Mouse (Mus musculus) kidney, embryonic 14.5 days (tissue): ENCODE measurements at regions not wholly inside any gene's neighbourhood (a gene's known extent, or its start where the extent isn't known, plus 50 kb on each side); places are given as distances from the start of the nearest gene placed in this dataset.

Source experiments
- ATAC-seq: fragments of 200-750 bp; cut with Nextera tagmentation; 2 replicates; pipeline ENCODE4 v1.8.0; 2017; ENCODE audit warnings: moderate number of reproducible peaks, mild to moderate bottlenecking, moderate TSS enrichment, moderate library complexity; ENCODE audit not compliant: low FRiP score, low TSS enrichment
- H3K27ac ChIP-seq: fragments of 300-500 bp; sonication (generic); 2 replicates; pipeline ENCODE4 v1.5.1; 2014; ENCODE audit warnings: low read depth, mild to moderate bottlenecking, low read length, moderate library complexity, mixed read lengths
- H3K27me3 ChIP-seq: fragments of 300-500 bp; sonication (generic); 2 replicates; pipeline ENCODE4 v1.6.1; 2014; ENCODE audit warnings: mild to moderate bottlenecking, low read length; ENCODE audit not compliant: control insufficient read depth, insufficient read depth
- H3K36me3 ChIP-seq: fragments of 300-500 bp; sonication (generic); 2 replicates; pipeline ENCODE4 v1.6.1; 2014; ENCODE audit warnings: low read length, mixed read lengths; ENCODE audit not compliant: control insufficient read depth, insufficient read depth
- H3K4me1 ChIP-seq: fragments of 300-500 bp; sonication (generic); 2 replicates; pipeline ENCODE4 v1.6.1; 2014; ENCODE audit warnings: low read length, mixed read lengths; ENCODE audit not compliant: control insufficient read depth, insufficient read depth
- H3K4me2 ChIP-seq: fragments of 300-500 bp; sonication (generic); replicated peaks from 2 replicates; pipeline ENCODE4 v1.6.1; 2014; ENCODE audit warnings: low read depth, mild to moderate bottlenecking, low read length
- H3K4me3 ChIP-seq: fragments of 300-500 bp; sonication (generic); 2 replicates; pipeline ENCODE4 v1.5.1; 2014; ENCODE audit warnings: mild to moderate bottlenecking, low read length
- H3K9ac ChIP-seq: fragments of 300-500 bp; sonication (generic); 2 replicates; pipeline ENCODE4 v1.6.1; 2014; ENCODE audit warnings: low read depth, mild to moderate bottlenecking, low read length, moderate library complexity
- H3K9me3 ChIP-seq: fragments of 300-500 bp; sonication (generic); 2 replicates; pipeline ENCODE4 v1.6.1; 2016; ENCODE audit warnings: low read length; ENCODE audit not compliant: control insufficient read depth
- WGBS: fragments of 180-500 bp; shearing (Covaris S2); extraction: QIAGEN DNeasy Blood & Tissue Kit; methylation state at CpG from one replicate; pipeline ENCODE4 v1.1.7; 2014; 5-methylcytosine and 5-hydroxymethylcytosine counted together

DNA sequence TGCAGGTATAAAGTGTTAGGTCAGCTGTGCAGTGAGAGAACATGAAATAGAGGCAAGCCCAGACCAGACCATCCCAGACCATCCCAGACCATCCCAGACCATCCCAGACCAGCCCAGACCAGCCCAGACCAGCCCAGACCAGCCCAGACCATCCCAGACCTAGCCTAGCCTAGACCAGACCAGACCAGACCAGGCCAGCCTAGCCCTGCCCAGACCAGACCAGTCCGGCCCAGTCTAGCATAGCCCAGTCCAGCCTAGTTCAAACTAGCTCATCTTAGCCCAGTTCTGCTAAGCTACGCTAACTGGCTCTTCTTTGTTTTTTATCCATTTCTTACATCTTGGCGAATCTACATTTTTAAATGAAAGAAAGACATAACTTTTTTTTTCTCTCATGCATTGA is 1015.9 kb downstream of the Car8 start:
- no peak for ATAC-seq
- no peak overlapping the region for H3K4me3 ChIP-seq
- H3K9ac ChIP-seq, result no peak overlapping the region
- no peak overlapping the region for H3K4me2 ChIP-seq
- no peaks in the 10 kb centered on the region for H3K4me1 ChIP-seq
- H3K27ac ChIP-seq, result no peak overlapping the region
- 94% methylated on average over 3 of the region's 3 CpGs for WGBS
- no peaks in the 10 kb centered on the region for H3K36me3 ChIP-seq
- H3K27me3 ChIP-seq, result no peaks in the 10 kb centered on the region
- no peaks in the 10 kb centered on the region for H3K9me3 ChIP-seq

DNA sequence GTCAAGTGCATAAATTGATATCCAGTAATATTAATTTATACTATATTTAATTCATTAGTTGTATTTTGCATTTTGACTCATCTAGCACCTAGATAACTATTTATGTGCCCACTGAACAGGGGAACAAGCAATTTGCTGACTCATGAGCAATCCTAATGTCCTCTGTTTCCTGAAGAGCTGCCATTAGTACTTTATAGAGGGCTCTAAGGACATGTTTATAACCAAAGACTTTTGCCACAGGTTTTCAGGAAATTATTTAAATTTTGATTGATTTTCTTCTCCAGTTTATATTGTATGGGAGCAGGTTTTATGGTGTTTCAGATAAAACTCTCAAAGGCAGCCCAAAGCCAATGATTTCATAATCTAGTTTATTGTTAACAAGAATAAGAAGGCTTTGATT is 1018.4 kb downstream of the Car8 start:
- ATAC-seq, result no peak
- Histone ChIP-seq H3K27ac (no peak overlapping the region), H3K27me3 (no peaks in the 10 kb centered on the region)

DNA sequence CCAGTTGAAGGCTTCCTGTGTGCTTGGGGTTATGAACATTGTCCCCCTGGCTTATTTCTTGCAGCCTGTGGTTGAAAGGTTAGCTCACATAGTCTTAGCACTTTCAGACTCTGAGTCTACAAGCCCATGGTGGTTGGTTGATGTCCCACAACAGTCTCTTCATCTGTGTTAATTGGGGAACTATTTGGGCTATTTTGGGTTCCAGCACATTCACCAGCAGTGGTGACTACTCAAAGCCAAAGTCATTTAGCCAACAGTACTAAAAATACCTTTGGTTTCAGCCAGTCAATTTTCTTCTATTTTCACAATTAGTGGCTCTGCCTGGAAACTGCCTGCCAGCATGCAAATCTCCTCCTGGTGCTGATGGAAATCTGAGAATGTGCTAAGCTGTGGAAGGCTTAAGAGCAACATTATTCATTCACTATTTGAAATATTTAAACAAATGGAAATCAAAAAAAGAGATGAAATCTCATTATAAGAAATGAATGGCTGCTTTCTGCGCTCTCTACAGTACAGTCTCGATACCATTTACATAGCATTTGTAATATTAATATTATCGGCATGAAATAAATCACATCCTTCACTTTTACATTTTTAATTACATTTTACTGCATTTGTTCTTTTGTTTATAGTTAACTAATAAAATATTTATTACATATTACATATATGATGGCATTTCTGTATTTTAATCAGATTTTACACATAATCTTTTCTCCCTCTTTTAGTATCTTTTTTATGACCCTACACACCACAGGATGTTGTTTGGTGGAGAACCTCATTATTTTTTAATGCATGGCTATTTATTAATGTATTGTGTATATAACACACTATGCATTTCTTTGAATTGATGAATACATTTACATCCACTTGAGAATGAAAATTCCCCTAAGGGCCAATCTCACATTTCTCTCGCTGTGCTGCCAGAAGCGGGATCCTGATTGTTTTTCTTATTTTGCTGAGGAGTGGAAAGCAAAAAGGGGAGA is 1023.5 kb downstream of the Car8 start:
- H3K9ac ChIP-seq, result no peak overlapping the region
- no peak overlapping the region for H3K4me3 ChIP-seq
- no peak overlapping the region for H3K4me2 ChIP-seq
- no peaks in the 10 kb centered on the region for H3K36me3 ChIP-seq
- no peaks in the 10 kb centered on the region for H3K27me3 ChIP-seq
- 83% methylated on average over 5 of the region's 5 CpGs for WGBS
- no peak overlapping the region for H3K27ac ChIP-seq
- H3K9me3 ChIP-seq, result no peaks in the 10 kb centered on the region
- no peak for ATAC-seq
- H3K4me1 ChIP-seq, result no peaks in the 10 kb centered on the region

More for the DNA sequence above, 1018.4 kb downstream of the Car8 start:
- H3K4me1 ChIP-seq, result no peaks in the 10 kb centered on the region
- H3K9ac ChIP-seq, result no peak overlapping the region
- no peaks in the 10 kb centered on the region for H3K9me3 ChIP-seq
- H3K4me3 ChIP-seq, result no peak overlapping the region
- no peaks in the 10 kb centered on the region for H3K36me3 ChIP-seq
- H3K4me2 ChIP-seq, result no peak overlapping the region

DNA sequence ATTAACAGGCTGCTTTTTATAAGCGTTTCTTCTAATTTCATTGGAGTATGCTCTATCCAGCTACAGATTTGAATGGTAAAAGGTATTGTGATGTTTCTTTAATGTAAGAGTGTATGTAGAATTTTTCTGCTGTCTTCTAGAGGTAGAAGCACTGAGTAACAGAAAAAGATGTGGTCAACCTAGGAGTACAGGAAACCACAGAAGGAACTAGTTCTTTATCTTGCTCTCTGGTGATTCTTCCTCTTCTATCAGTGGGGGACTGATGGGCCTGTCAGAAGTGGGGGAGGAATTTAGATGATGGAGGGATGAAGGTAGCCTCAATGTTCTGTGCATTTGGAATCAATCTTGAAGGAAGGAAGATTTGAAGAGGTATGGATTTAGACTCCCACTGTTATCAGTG is 1031.9 kb downstream of the Car8 start:
- H3K4me2 ChIP-seq, result no peak overlapping the region
- no peak overlapping the region for H3K27ac ChIP-seq
- H3K27me3 ChIP-seq, result no peaks in the 10 kb centered on the region
- ATAC-seq, result no peak
- no peaks in the 10 kb centered on the region for H3K36me3 ChIP-seq
- 98% methylated on average over 1 of the region's 1 CpGs for WGBS
- no peaks in the 10 kb centered on the region for H3K4me1 ChIP-seq
- H3K4me3 ChIP-seq, result no peak overlapping the region
- no peak overlapping the region for H3K9ac ChIP-seq
- H3K9me3 ChIP-seq, result no peaks in the 10 kb centered on the region

DNA sequence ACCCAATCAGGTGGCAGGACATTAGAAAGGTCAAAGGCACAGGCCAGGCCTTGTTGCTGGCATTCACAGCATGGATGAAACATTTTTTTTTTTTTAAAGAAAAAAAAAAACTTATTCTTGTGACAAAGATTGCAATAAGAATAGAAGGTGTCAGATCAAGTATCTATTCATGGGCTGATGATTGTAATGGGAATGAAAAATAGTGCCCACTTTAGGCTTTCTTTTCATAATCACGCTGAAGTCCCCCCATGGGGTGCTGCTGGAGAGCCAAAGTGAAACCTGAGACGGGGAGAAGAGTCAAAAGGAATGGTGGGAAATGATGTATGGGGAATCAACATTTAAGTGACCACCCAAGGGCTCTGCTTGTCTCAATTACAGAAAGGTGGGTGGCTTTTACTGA is 1037.0 kb downstream of the Car8 start:
- H3K36me3 ChIP-seq, result no peaks in the 10 kb centered on the region
- no peaks in the 10 kb centered on the region for H3K27me3 ChIP-seq
- no peak overlapping the region for H3K27ac ChIP-seq
- no peak overlapping the region for H3K9ac ChIP-seq
- no peak overlapping the region for H3K4me3 ChIP-seq
- H3K9me3 ChIP-seq, result no peaks in the 10 kb centered on the region
- ATAC-seq, result no peak
- 28% methylated on average over 2 of the region's 2 CpGs for WGBS
- H3K4me2 ChIP-seq, result no peak overlapping the region
- H3K4me1 ChIP-seq, result no peaks in the 10 kb centered on the region

DNA sequence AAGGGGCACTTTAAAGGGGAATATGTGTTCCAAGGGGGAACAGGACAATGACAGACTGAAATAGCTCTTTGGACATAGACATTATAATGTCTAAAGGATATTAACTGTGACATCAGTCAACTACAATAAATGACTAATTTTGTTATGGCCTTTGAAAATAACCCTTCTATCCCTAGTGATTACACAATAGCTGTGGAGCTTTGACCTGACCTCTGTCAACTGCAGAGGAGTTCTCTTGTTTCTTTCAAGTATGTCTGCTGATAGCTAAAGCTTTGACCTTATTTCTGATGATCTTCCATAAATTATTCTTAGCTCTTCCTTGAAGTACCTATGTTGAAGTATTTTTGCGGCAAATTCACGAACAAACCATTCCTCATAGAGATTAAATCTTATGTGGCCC is 1038.9 kb downstream of the Car8 start:
- H3K36me3 ChIP-seq, result no peaks in the 10 kb centered on the region
- H3K4me1 ChIP-seq, result no peaks in the 10 kb centered on the region
- H3K27ac ChIP-seq, result no peak overlapping the region
- WGBS, result 71% methylated on average over 2 of the region's 2 CpGs
- H3K9me3 ChIP-seq, result no peaks in the 10 kb centered on the region
- no peak overlapping the region for H3K4me2 ChIP-seq
- ATAC-seq, result no peak
- H3K9ac ChIP-seq, result no peak overlapping the region
- no peaks in the 10 kb centered on the region for H3K27me3 ChIP-seq
- H3K4me3 ChIP-seq, result no peak overlapping the region

DNA sequence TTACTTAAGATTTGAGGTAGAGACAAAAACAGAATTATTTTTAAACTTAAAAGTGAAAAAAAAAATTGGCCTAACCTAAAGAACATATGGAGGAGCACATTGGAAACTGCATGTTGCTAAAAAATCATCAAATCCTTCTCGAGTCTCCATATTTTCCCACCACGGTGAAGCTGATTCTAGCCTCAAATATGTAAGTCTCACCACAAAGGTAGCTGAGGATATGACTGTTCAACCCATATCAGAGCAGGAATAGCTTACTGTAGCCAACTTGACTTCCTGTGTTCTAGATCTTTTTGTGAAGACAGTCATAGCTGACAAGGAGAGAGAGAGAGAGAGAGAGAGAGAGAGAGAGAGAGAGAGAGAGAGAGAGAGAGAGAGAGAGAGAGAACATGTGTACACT is 1039.8 kb downstream of the Car8 start:
- WGBS, result 96% methylated on average over 2 of the region's 2 CpGs
- no peak overlapping the region for H3K27ac ChIP-seq
- no peaks in the 10 kb centered on the region for H3K9me3 ChIP-seq
- H3K4me3 ChIP-seq, result no peak overlapping the region
- no peak overlapping the region for H3K9ac ChIP-seq
- H3K27me3 ChIP-seq, result no peaks in the 10 kb centered on the region
- no peak overlapping the region for H3K4me2 ChIP-seq
- no peaks in the 10 kb centered on the region for H3K36me3 ChIP-seq
- no peaks in the 10 kb centered on the region for H3K4me1 ChIP-seq
- no peak for ATAC-seq

DNA sequence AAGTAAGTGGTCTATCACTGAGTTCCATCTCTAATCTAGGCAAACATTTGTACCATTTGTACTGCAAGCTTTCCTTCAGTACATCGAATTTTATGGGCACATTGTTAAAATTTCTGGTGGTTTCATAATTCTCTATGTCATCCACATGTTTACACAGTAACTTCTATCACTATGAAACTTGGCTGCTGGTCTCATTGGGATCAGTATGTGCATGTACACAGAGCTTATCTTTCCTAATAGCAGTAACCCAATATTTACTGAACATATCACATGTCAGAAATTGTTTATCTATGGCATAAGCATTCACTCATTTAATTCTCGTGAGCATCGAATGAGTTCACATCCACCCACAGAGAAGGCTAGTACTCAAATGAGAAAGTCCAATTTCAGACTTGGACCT is 1042.3 kb downstream of the Car8 start:
- 63% methylated on average over 3 of the region's 3 CpGs for WGBS
- ATAC-seq, result no peak

DNA sequence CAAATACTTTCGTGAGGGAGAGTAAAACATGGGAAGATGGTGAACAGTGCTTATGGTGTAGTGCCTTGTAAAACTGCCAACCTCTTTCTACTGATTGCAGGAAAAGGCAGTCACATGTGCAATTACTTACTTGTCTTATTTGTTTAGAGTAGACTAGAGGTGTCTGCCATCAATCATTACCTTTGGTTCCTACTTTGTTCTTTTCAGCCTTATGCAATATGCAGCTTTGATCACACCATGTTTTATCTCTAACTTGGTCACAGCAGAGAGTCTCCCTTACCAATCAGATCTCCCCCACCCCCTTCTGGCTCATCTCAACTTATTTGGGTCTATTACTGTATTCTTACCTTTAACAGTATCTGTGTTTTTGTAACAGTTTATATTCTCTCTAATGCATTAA is 1043.2 kb downstream of the Car8 start:
- H3K27ac ChIP-seq, result no peak overlapping the region
- no peak overlapping the region for H3K4me2 ChIP-seq
- no peaks in the 10 kb centered on the region for H3K36me3 ChIP-seq
- H3K9me3 ChIP-seq, result no peaks in the 10 kb centered on the region
- WGBS, result 75% methylated on average over 1 of the region's 1 CpGs
- ATAC-seq, result no peak
- no peak overlapping the region for H3K9ac ChIP-seq
- H3K4me3 ChIP-seq, result no peak overlapping the region
- H3K4me1 ChIP-seq, result no peaks in the 10 kb centered on the region
- H3K27me3 ChIP-seq, result no peaks in the 10 kb centered on the region

More for the DNA sequence above, 1042.3 kb downstream of the Car8 start:
- Histone ChIP-seq H3K36me3 (no peaks in the 10 kb centered on the region), H3K9me3 (no peaks in the 10 kb centered on the region), H3K27ac (no peak overlapping the region), H3K4me1 (no peaks in the 10 kb centered on the region), H3K4me2 (no peak overlapping the region), H3K4me3 (no peak overlapping the region), H3K27me3 (no peaks in the 10 kb centered on the region), H3K9ac (no peak overlapping the region)
